Mouse (Mus musculus): ENCODE measurements around the gene Ammecr1. TPM values are rescaled to one million over a fixed set of nuclear protein-coding genes. Genes with fewer than 3 reads are reported as not detected.

Gene Ammecr1
- total and polyA plus RNA-seq, 3 experiments: 3.1 to 7.1 (median 5.4) TPM

- TF ChIP-seq JUN (IDR thresholded peaks at IDR 0.05; ENCODE audit: insufficient read depth, low read depth, low read length) (no peak), MAX (IDR thresholded peaks at IDR 0.05; ENCODE audit: low read length) (no peak), ZMIZ1 (IDR thresholded peaks at IDR 0.05; ENCODE audit: low read depth, low read length) (no peak), ETS1 (conservative IDR thresholded peaks at IDR 0.05; ENCODE audit: low read depth, low read length) (no peak), RCOR1 (conservative IDR thresholded peaks at IDR 0.05; ENCODE audit: low read depth, low read length) (no peak), HCFC1 (IDR thresholded peaks at IDR 0.05; ENCODE audit: low read depth, low read length) (no peak), POLR2AphosphoS2 (IDR thresholded peaks at IDR 0.05; ENCODE audit: low read depth, low read length) (no peak), USF1 (IDR thresholded peaks at IDR 0.05; ENCODE audit: low read depth, low read length) (no peak), UBTF (IDR thresholded peaks at IDR 0.05; ENCODE audit: low read depth, low read length) (no peak), SIN3A (IDR thresholded peaks at IDR 0.05; ENCODE audit: low read length) (no peak), E2F4 (IDR thresholded peaks at IDR 0.05; ENCODE audit: insufficient replicate concordance, low read depth, low read length) (no peak), MAFK (IDR thresholded peaks at IDR 0.05; ENCODE audit: insufficient replicate concordance, low read length) (no peak), JUND (conservative IDR thresholded peaks at IDR 0.05; ENCODE audit: low read depth, low read length) (no peak), ZKSCAN1 (IDR thresholded peaks at IDR 0.05; ENCODE audit: borderline replicate concordance, low read depth, low read length) (no peak)
- Histone ChIP-seq H3K36me3 (replicated peaks in 1 of 2; ENCODE audit: control insufficient read depth in 1 of 2, insufficient read depth in 1 of 2, low read length in 1 of 2) (peaks cover 10 to 44% of the 10 kb centered on the region in 2 experiments), H3K9ac (ENCODE audit: insufficient read depth, low read depth) (no peak overlapping the region), H3K4me1 (ENCODE audit: control insufficient read depth in 1 of 2, insufficient read depth in 2 of 2) (peaks cover 0 to 19% of the 10 kb centered on the region in 2 experiments; a peak in 1 of 4 replicates), H3K4me3 (replicated peaks in 1 of 3; ENCODE audit: low read depth in 2 of 3, low read length in 2 of 3, poor library complexity in 1 of 3) (no peak overlapping the region), H3K4me2 (ENCODE audit: insufficient read depth, low read depth, poor library complexity, severe bottlenecking) (no peak overlapping the region), H3K27me3 (replicated peaks) (no peaks in the 10 kb centered on the region), H3K27ac (ENCODE audit: insufficient read depth, low read depth) (no peak overlapping the region), H3K79me2 (replicated peaks; ENCODE audit: control insufficient read depth, extremely low read depth, insufficient read depth, poor library complexity, severe bottlenecking) (no peaks in the 10 kb centered on the region), H3K9me3 (replicated peaks; ENCODE audit: low read length) (no peaks in the 10 kb centered on the region)
- no peak for DNase-seq (ENCODE audit: extremely low read depth)
- dilution Hi-C loops (cut with MboI; ENCODE audit: extremely low pct_ligation_motif_present, extremely low pct_unique_long_range_greater_than_20kb, low sequenced_read_pairs) (no loop called here), in situ Hi-C loops (cut with MboI; ENCODE audit: low pct_ligation_motif_present, low pct_unique_long_range_greater_than_20kb, low sequenced_read_pairs) (no loop called here)
Observed at GRCm38 (mm10) chrX:142832221-142832620, 134.3 kb downstream of the Ammecr1 start.

- peaks cover 0 to 19% of the 10 kb centered on the region in 2 experiments; a peak in 2 of 4 replicates for H3K4me1 ChIP-seq (ENCODE audit: control insufficient read depth in 1 of 2, insufficient read depth in 2 of 2)
- dilution Hi-C loops (cut with MboI; ENCODE audit: extremely low pct_ligation_motif_present, extremely low pct_unique_long_range_greater_than_20kb, low sequenced_read_pairs) (no loop called here), in situ Hi-C loops (cut with MboI; ENCODE audit: low pct_ligation_motif_present, low pct_unique_long_range_greater_than_20kb, low sequenced_read_pairs) (no loop called here)
- H3K27me3 ChIP-seq (replicated peaks): no peaks in the 10 kb centered on the region
- peaks cover 2 to 31% of the 10 kb centered on the region in 2 experiments for H3K36me3 ChIP-seq (replicated peaks in 1 of 2; ENCODE audit: control insufficient read depth in 1 of 2, insufficient read depth in 1 of 2, low read length in 1 of 2)
- no peaks in the 10 kb centered on the region for H3K79me2 ChIP-seq (replicated peaks; ENCODE audit: control insufficient read depth, extremely low read depth, insufficient read depth, poor library complexity, severe bottlenecking)
- H3K4me2 ChIP-seq (ENCODE audit: insufficient read depth, low read depth, poor library complexity, severe bottlenecking): no peak overlapping the region
- no peaks in the 10 kb centered on the region for H3K9me3 ChIP-seq (replicated peaks; ENCODE audit: low read length)
- no peak for TF ChIP-seq RCOR1 (conservative IDR thresholded peaks at IDR 0.05; ENCODE audit: low read depth, low read length)
- no peak for TF ChIP-seq MXI1 (IDR thresholded peaks at IDR 0.05; ENCODE audit: low read depth, low read length)
- TF ChIP-seq POLR2A (IDR thresholded peaks at IDR 0.05; ENCODE audit: low read depth, low read length): no peak
- TF ChIP-seq CHD1 (IDR thresholded peaks at IDR 0.05; ENCODE audit: low read depth, low read length): no peak
- no peak for TF ChIP-seq PAX5 (IDR thresholded peaks at IDR 0.05; ENCODE audit: low read length)
- TF ChIP-seq MAZ (IDR thresholded peaks at IDR 0.05; ENCODE audit: low read depth, low read length): no peak
- TF ChIP-seq JUND (conservative IDR thresholded peaks at IDR 0.05; ENCODE audit: low read depth, low read length): no peak
- TF ChIP-seq MYC (IDR thresholded peaks at IDR 0.05; ENCODE audit: low read depth, low read length): no peak
- TF ChIP-seq ZNF384 (IDR thresholded peaks at IDR 0.05; ENCODE audit: low read depth, low read length): no peak
- no peak for TF ChIP-seq SMC3 (IDR thresholded peaks at IDR 0.05; ENCODE audit: low read depth, low read length)
- TF ChIP-seq CTCF (conservative IDR thresholded peaks at IDR 0.05 in 1 of 2, IDR thresholded peaks at IDR 0.05 in 1 of 2; ENCODE audit: low read depth in 2 of 2, low read length in 2 of 2): no peak
- TF ChIP-seq MAFK (IDR thresholded peaks at IDR 0.05; ENCODE audit: insufficient replicate concordance, low read length): no peak
- no peak overlapping the region for H3K9ac ChIP-seq (ENCODE audit: insufficient read depth, low read depth)
- H3K4me3 ChIP-seq (replicated peaks in 1 of 3; ENCODE audit: low read depth in 2 of 3, low read length in 2 of 3, poor library complexity in 1 of 3): no peak overlapping the region
- H3K27ac ChIP-seq (ENCODE audit: insufficient read depth, low read depth): no peak overlapping the region
- no peak for DNase-seq (ENCODE audit: extremely low read depth)
Observed at GRCm38 (mm10) chrX:142830572-142830971, 136.0 kb downstream of the Ammecr1 start.

All from CH12.LX (cell line).